Mouse (Mus musculus): ENCODE measurements around the gene Gnpda2. TPM values are rescaled to one million over a fixed set of nuclear protein-coding genes. Genes with fewer than 3 reads are reported as not detected.

The Gnpda2 gene
- total RNA-seq (2021) = 10 to 100 TPM; 12.2 to 13.0 TPM
- long read RNA-seq, experiment 1, transcript Gnpda2-201 (7 exons, 1,894 nt) = major isoform, 21 of 23 reads
- long read RNA-seq, experiment 1, partial matches to known transcripts = 0 of 23 reads
- long read RNA-seq, experiment 1, other reads (novel, unspliced or antisense) = 2 of 23 reads
- long read RNA-seq, experiment 2, transcript Gnpda2-201 (7 exons, 1,894 nt) = major isoform, 9 of 11 reads
- long read RNA-seq, experiment 2, partial matches to known transcripts = 0 of 11 reads
- long read RNA-seq, experiment 2, other reads (novel, unspliced or antisense) = 0 of 11 reads

GRCm38 (mm10) chr5:69591640-69592461, at the start of gene Gnpda2:
Gene Gnpda2, minus strand, starts transcription at chr5:69592340.
- DNase-seq = peak; percentile 87 to 91

GRCm38 (mm10) chr5:69634766-69635165, 42.6 kb upstream of the Gnpda2 start:
- DNase-seq = no peak

GRCm38 (mm10) chr5:69620899-69621298, 28.8 kb upstream of the Gnpda2 start:
- DNase-seq = no peak

GRCm38 (mm10) chr5:69613209-69613796, 21.2 kb upstream of the Gnpda2 start:
- DNase-seq = peak in 1 of 2 experiments; percentile 17

- no peak for DNase-seq
These were observed 8.9 kb upstream of the Gnpda2 start for GRCm38 (mm10) chr5:69601027-69601426.

GRCm38 (mm10) chr5:69557404-69557935, 34.7 kb downstream of the Gnpda2 start:
- DNase-seq = no peak

- peak; percentile 94 to 99 for DNase-seq
These were observed 35.3 kb downstream of the Gnpda2 start, which contains the start of gene Guf1 for GRCm38 (mm10) chr5:69556628-69557403. Gene Guf1, plus strand, starts transcription at chr5:69556923.

- DNase-seq = peak; percentile 54 to 59
These were observed 49.7 kb downstream of the Gnpda2 start, which contains the start of gene Yipf7 for GRCm38 (mm10) chr5:69542489-69542888. Gene Yipf7, minus strand, starts transcription at chr5:69542648.

GRCm38 (mm10) chr5:69541680-69542079, 50.5 kb downstream of the Gnpda2 start:
- peak; percentile 14 to 23 for DNase-seq

GRCm38 (mm10) chr5:69523944-69524343, 68.2 kb downstream of the Gnpda2 start:
- no peak for DNase-seq

Other genes with a start within 250 kb of the Gnpda2 start
- 100 to 1,000 TPM; 155 to 161 TPM for gene Yipf7, start 49.7 kb downstream of the Gnpda2 start, total RNA-seq (2021)
- gene Guf1, start 35.4 kb downstream of the Gnpda2 start, total RNA-seq (2021) = 10 to 100 TPM; 29.3 to 31.5 TPM

Measured in heart, adult 18-20 months (tissue).